Mouse (Mus musculus): ENCODE measurements at regions not wholly inside any gene's neighbourhood (a gene's known extent, or its start where the extent isn't known, plus 50 kb on each side); places are given as distances from the start of the nearest gene placed in this dataset.

DNA sequence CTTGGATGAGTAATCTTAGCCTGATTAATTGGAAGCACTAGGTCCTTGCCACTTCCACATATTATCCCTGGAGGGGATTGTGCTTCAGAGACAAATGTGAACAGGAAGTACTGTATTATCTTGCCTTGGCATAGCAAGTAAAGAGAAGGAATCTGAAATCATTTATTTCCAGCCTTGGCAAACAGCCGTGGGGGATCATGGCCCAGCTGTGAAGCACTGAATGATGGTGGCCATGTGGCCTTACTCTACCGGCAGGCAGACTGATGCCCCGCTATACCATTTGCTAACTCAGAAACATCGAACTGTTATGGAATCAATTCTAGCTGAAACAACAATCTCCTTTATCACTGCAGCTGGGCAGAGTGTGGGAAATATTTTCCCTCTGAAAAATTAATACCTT lies 345.3 kb downstream of the Zfp619 start:
- DNase-seq (ENCODE audit: low read depth, low spot score), result no peak

DNA sequence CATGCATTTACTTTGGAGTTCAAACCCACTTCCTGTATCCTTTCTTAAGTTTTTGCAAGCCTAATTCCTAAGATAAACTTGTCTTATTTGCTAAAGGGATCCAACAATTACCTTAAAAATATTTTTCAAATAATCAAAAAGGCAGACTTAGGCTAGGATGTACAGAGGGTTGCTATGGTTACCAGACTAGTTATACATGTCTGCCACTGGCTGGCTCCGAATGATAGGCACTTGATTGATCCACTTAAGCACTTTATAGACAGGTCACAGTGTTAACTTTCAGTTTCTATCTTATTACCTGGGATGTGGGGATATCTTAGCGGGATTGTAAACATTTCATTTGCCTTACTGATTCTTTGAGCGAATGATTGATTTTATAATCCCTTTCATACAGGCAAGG lies 346.6 kb downstream of the Zfp619 start:
- in situ Hi-C loops (cut with MboI; ENCODE audit: low sequenced_read_pairs in 2 of 2, unreplicated experiment in 2 of 2), result loop anchor here in 1 of 2 experiments (25.0 kb wide), 1 partner anchor 798 kb away; no protein-coding TSS in a partner anchor
- H3K9me3 ChIP-seq (ENCODE audit: control insufficient read depth, insufficient read depth, low read depth, low read length), result no peaks in the 10 kb centered on the region
- DNase-seq (ENCODE audit: low read depth, low spot score), result no peak
- no peak overlapping the region for H3K27ac ChIP-seq (ENCODE audit: insufficient read depth, low read depth, low read length, poor library complexity, severe bottlenecking)
- no peak overlapping the region for H3K4me3 ChIP-seq (ENCODE audit: insufficient read depth in 1 of 2, low read depth in 1 of 2, low read length in 2 of 2, poor library complexity in 1 of 2, severe bottlenecking in 1 of 2)
- H3K36me3 ChIP-seq (ENCODE audit: control insufficient read depth, insufficient read depth, low read length, poor library complexity, severe bottlenecking), result no peaks in the 10 kb centered on the region
- no peaks in the 10 kb centered on the region for H3K4me1 ChIP-seq (ENCODE audit: control insufficient read depth in 2 of 2, insufficient read depth in 2 of 2, low read length in 2 of 2, poor library complexity in 1 of 2)
- H3K9ac ChIP-seq (ENCODE audit: insufficient read depth, low read depth, low read length, poor library complexity, severe bottlenecking), result no peak overlapping the region
- TF ChIP-seq CHD2 (IDR thresholded peaks at IDR 0.05; ENCODE audit: low read depth, low read length) (no peak), HCFC1 (IDR thresholded peaks at IDR 0.05; ENCODE audit: borderline replicate concordance, insufficient read depth, low read length) (no peak), ZC3H11A (IDR thresholded peaks at IDR 0.05; ENCODE audit: borderline replicate concordance, low read depth, low read length) (no peak), MAFK (IDR thresholded peaks at IDR 0.05; ENCODE audit: insufficient read depth, low read depth, low read length) (no peak), ZNF384 (IDR thresholded peaks at IDR 0.05; ENCODE audit: low read depth, low read length) (no peak)

More for the DNA sequence above, 345.3 kb downstream of the Zfp619 start:
- Histone ChIP-seq H3K36me3 (ENCODE audit: control insufficient read depth, insufficient read depth, low read length, poor library complexity, severe bottlenecking) (no peaks in the 10 kb centered on the region), H3K9me3 (ENCODE audit: control insufficient read depth, insufficient read depth, low read depth, low read length) (no peaks in the 10 kb centered on the region), H3K27ac (ENCODE audit: insufficient read depth, low read depth, low read length, poor library complexity, severe bottlenecking) (no peak overlapping the region), H3K9ac (ENCODE audit: insufficient read depth, low read depth, low read length, poor library complexity, severe bottlenecking) (no peak overlapping the region), H3K4me3 (ENCODE audit: insufficient read depth in 1 of 2, low read depth in 1 of 2, low read length in 2 of 2, poor library complexity in 1 of 2, severe bottlenecking in 1 of 2) (no peak overlapping the region), H3K4me1 (ENCODE audit: control insufficient read depth in 2 of 2, insufficient read depth in 2 of 2, low read length in 2 of 2, poor library complexity in 1 of 2) (no peaks in the 10 kb centered on the region)
- TF ChIP-seq ZNF384 (IDR thresholded peaks at IDR 0.05; ENCODE audit: low read depth, low read length), result no peak
- no peak for TF ChIP-seq HCFC1 (IDR thresholded peaks at IDR 0.05; ENCODE audit: borderline replicate concordance, insufficient read depth, low read length)
- TF ChIP-seq MAFK (IDR thresholded peaks at IDR 0.05; ENCODE audit: insufficient read depth, low read depth, low read length), result no peak
- TF ChIP-seq ZC3H11A (IDR thresholded peaks at IDR 0.05; ENCODE audit: borderline replicate concordance, low read depth, low read length), result no peak
- no peak for TF ChIP-seq CHD2 (IDR thresholded peaks at IDR 0.05; ENCODE audit: low read depth, low read length)
- in situ Hi-C loops (cut with MboI; ENCODE audit: low sequenced_read_pairs in 2 of 2, unreplicated experiment in 2 of 2), result loop anchor here in 1 of 2 experiments (25.0 kb wide), 1 partner anchor 799 kb away; no protein-coding TSS in a partner anchor

DNA sequence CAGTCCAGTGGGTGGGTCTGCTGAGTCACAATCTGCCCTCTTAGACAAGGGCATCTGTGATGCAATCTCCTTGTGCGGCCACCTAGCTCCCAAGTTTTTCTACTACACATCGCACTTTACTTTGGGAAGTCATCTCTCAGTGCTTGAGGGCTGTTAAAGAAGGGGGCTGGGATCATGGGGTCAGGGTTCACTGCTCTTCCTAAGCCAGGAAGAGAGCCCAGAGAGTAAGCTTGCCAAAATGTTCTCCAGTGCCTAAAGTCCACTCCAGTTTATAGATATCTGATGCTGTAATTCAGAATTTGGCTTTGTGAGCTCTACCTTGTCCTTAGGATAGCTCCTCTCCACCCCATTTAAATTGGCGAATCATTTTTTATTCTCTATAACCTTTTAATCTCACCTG lies 347.2 kb downstream of the Zfp619 start:
- in situ Hi-C loops (cut with MboI; ENCODE audit: low sequenced_read_pairs in 2 of 2, unreplicated experiment in 2 of 2), result loop anchor here in 1 of 2 experiments (25.0 kb wide), 1 partner anchor 798 kb away; no protein-coding TSS in a partner anchor
- H3K9ac ChIP-seq (ENCODE audit: insufficient read depth, low read depth, low read length, poor library complexity, severe bottlenecking), result no peak overlapping the region

DNA sequence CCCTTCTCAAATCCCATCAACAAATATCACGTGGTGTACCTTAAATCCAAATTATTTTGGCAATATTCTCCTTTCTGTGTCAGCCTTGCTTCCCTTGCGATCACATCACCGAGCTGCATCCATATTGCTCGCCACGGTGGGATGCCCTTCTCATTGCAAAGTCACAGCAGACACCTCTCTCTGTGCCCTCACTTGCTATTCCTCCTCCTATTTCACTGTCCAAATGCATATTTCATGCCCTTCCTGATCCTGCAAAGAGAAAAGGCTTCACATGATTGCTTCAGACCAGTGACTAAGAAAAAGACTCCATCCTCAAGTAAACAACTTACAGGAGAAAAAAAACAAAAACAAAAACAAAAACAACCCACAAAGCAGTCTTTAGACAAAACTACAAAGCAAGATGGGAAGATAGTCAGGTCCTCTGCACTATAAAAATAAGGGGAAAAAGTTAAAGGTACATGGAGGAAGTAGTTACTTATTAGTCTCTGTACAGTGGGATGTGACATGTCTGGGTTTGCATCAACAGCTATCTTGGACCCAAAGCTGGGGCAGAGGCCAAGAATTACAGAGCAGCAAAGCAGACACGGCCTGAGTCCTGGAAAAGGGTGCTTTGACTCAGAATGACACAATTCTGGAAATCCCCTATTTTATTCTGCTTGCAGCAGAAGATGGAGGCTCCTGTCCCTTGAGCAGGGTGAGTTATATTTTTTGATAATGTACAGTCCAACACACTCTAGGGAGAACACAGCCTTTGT lies 349.3 kb downstream of the Zfp619 start:
- Histone ChIP-seq H3K4me3 (ENCODE audit: insufficient read depth in 1 of 2, low read depth in 1 of 2, low read length in 2 of 2, poor library complexity in 1 of 2, severe bottlenecking in 1 of 2) (no peak overlapping the region), H3K4me1 (ENCODE audit: control insufficient read depth in 2 of 2, insufficient read depth in 2 of 2, low read length in 2 of 2, poor library complexity in 1 of 2) (no peaks in the 10 kb centered on the region), H3K9ac (ENCODE audit: insufficient read depth, low read depth, low read length, poor library complexity, severe bottlenecking) (no peak overlapping the region), H3K36me3 (ENCODE audit: control insufficient read depth, insufficient read depth, low read length, poor library complexity, severe bottlenecking) (no peaks in the 10 kb centered on the region), H3K27ac (ENCODE audit: insufficient read depth, low read depth, low read length, poor library complexity, severe bottlenecking) (no peak overlapping the region), H3K9me3 (ENCODE audit: control insufficient read depth, insufficient read depth, low read depth, low read length) (no peaks in the 10 kb centered on the region)
- in situ Hi-C loops (cut with MboI; ENCODE audit: low sequenced_read_pairs in 2 of 2, unreplicated experiment in 2 of 2), result loop anchor here in 1 of 2 experiments (25.0 kb wide), 1 partner anchor 795 kb away; no protein-coding TSS in a partner anchor
- DNase-seq (ENCODE audit: low read depth, low spot score), result no peak
- TF ChIP-seq MAFK (IDR thresholded peaks at IDR 0.05; ENCODE audit: insufficient read depth, low read depth, low read length), result no peak
- TF ChIP-seq ZNF384 (IDR thresholded peaks at IDR 0.05; ENCODE audit: low read depth, low read length), result no peak
- no peak for TF ChIP-seq ZC3H11A (IDR thresholded peaks at IDR 0.05; ENCODE audit: borderline replicate concordance, low read depth, low read length)
- TF ChIP-seq CHD2 (IDR thresholded peaks at IDR 0.05; ENCODE audit: low read depth, low read length), result no peak
- TF ChIP-seq HCFC1 (IDR thresholded peaks at IDR 0.05; ENCODE audit: borderline replicate concordance, insufficient read depth, low read length), result no peak

More for the DNA sequence above, 347.2 kb downstream of the Zfp619 start:
- Histone ChIP-seq H3K36me3 (ENCODE audit: control insufficient read depth, insufficient read depth, low read length, poor library complexity, severe bottlenecking) (no peaks in the 10 kb centered on the region), H3K4me3 (ENCODE audit: insufficient read depth in 1 of 2, low read depth in 1 of 2, low read length in 2 of 2, poor library complexity in 1 of 2, severe bottlenecking in 1 of 2) (no peak overlapping the region), H3K27ac (ENCODE audit: insufficient read depth, low read depth, low read length, poor library complexity, severe bottlenecking) (no peak overlapping the region), H3K4me1 (ENCODE audit: control insufficient read depth in 2 of 2, insufficient read depth in 2 of 2, low read length in 2 of 2, poor library complexity in 1 of 2) (no peaks in the 10 kb centered on the region), H3K9me3 (ENCODE audit: control insufficient read depth, insufficient read depth, low read depth, low read length) (no peaks in the 10 kb centered on the region)
- DNase-seq (ENCODE audit: low read depth, low spot score), result no peak
- TF ChIP-seq HCFC1 (IDR thresholded peaks at IDR 0.05; ENCODE audit: borderline replicate concordance, insufficient read depth, low read length) (no peak), CHD2 (IDR thresholded peaks at IDR 0.05; ENCODE audit: low read depth, low read length) (no peak), ZC3H11A (IDR thresholded peaks at IDR 0.05; ENCODE audit: borderline replicate concordance, low read depth, low read length) (no peak), MAFK (IDR thresholded peaks at IDR 0.05; ENCODE audit: insufficient read depth, low read depth, low read length) (no peak), ZNF384 (IDR thresholded peaks at IDR 0.05; ENCODE audit: low read depth, low read length) (no peak)
